Mouse (Mus musculus) liver, adult 2 months (tissue): ENCODE results near the gene Ubqln4. TPM values are rescaled to one million over a fixed set of nuclear protein-coding genes. Genes with fewer than 3 reads are reported as not detected.

Experiments
- DNase-seq: peaks from one replicate; pipeline ENCODE4 v3.0.0-alpha.2; 2011; ENCODE audit warnings: low read depth, low spot score; ENCODE audit errors: extremely low read depth
- H3K27ac ChIP-seq: fragments of 200-500 bp; replicated peaks from 2 replicates; pipeline ENCODE4 v1.5.1; 2012; ENCODE audit warnings: low read depth, mild to moderate bottlenecking, control low read depth, inconsistent platforms, low read length; ENCODE audit not compliant: insufficient read depth
- H3K27me3 ChIP-seq: fragments of 200-500 bp; 2 replicates; pipeline ENCODE4 v1.6.1; 2012; ENCODE audit warnings: mild to moderate bottlenecking, moderate library complexity, low read length, inconsistent platforms; ENCODE audit not compliant: control insufficient read depth, insufficient read depth
- H3K36me3 ChIP-seq: fragments of 200-500 bp; 2 replicates; pipeline ENCODE4 v1.6.1; 2012; ENCODE audit warnings: low read length, inconsistent platforms; ENCODE audit not compliant: control insufficient read depth, insufficient read depth
- H3K4me1 ChIP-seq: fragments of 200-500 bp; 2 replicates; pipeline ENCODE4 v1.6.1; 2011; ENCODE audit warnings: low read length; ENCODE audit not compliant: control insufficient read depth, insufficient read depth
- H3K4me3 ChIP-seq: fragments of 200-500 bp; 2 replicates; pipeline ENCODE4 v1.5.1; 2011; ENCODE audit warnings: low read depth, mild to moderate bottlenecking, control low read depth, low read length, moderate library complexity; ENCODE audit not compliant: insufficient read depth
- H3K79me2 ChIP-seq: fragments of 200-500 bp; 2 replicates; pipeline ENCODE4 v1.6.1; 2012; ENCODE audit warnings: inconsistent platforms, mild to moderate bottlenecking, low read length, moderate library complexity; ENCODE audit not compliant: control insufficient read depth, insufficient read depth
- H3K9ac ChIP-seq: fragments of 200-500 bp; 2 replicates; pipeline ENCODE4 v1.6.1; 2012; ENCODE audit warnings: low read depth, mild to moderate bottlenecking, control low read depth, inconsistent platforms, low read length
- CTCF ChIP-seq: fragments of 200-500 bp; IDR thresholded peaks from 2 replicates; pipeline ENCODE4 v1.5.1; 2011; ENCODE audit warnings: low read depth, low read length, control low read depth
- POLR2A ChIP-seq: fragments of 200-500 bp; IDR thresholded peaks from 2 replicates; pipeline ENCODE4 v1.6.1; 2011; ENCODE audit warnings: low read length, control low read depth; ENCODE audit not compliant: insufficient read depth; ENCODE audit errors: extremely low read depth
- WGBS: fragments of 180-500 bp; shearing (Covaris S2); methylation state at CpG from one replicate; pipeline ENCODE4 v1.1.7; 2018; 5-methylcytosine and 5-hydroxymethylcytosine counted together
- polyA plus RNA-seq: library from polyadenylated mRNA; depleted of rRNA; stranded (reverse); fragments of >200 nt; gene quantifications from 2 replicates; pipeline ENCODE4 v1.2.3, GENCODE M21; 2012
- total RNA-seq: library from RNA; depleted of rRNA; stranded (reverse); fragments of >200 nt; gene quantifications from 2 replicates; pipeline ENCODE4 v1.2.3, GENCODE M21; 2014

Gene Ubqln4
- total and polyA plus RNA-seq, 2 experiments, result 8.3 to 41.1 TPM

DNA sequence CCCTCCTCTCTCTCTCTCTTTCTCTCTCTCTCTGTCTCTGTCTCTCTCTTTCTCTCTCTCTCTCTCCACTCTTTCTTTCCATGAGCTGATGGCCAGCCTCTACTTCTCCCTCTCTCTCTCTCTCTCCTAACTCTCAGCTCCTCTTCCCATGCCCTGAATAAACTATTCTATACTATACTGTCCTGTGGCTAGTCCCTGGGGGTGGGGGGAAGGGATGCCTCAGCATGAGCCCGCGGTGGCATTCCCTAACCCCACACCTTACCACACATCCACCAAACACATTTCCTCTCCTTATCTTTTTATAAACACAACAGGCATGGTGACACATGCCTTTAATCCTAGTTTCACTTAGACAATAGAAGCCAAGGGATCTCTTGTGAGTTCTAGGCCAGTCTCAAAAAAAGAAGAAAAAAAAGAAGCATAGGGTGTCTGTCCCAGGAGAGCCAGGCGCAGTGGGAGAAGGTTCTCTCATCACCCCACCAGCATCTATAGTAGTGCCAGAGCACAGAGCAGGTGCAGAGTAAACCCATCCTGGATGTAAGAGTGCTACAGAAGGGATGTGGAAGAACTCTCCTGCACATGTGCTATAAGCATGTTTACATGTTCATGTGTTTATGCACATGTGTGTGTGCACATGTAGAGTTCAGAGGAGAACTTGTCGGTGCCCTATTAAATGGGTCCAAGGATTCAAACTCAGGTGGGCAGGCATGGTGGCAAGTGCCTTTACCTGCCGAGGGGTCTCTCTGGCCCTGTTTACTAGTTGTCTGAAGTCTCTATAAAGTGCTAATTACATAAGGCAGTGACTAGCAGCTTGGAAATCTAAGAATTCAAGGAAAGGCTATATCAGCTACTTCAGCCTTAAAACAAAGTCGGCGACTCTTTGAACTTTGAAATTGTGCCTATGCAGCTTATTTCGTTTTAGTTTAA is 25.2 kb downstream of the Ubqln4 start:
- H3K27ac ChIP-seq, result no peak overlapping the region
- no peaks in the 10 kb centered on the region for H3K79me2 ChIP-seq
- no peaks in the 10 kb centered on the region for H3K27me3 ChIP-seq
- WGBS, result 45% methylated on average over 8 of the region's 8 CpGs
- H3K9ac ChIP-seq, result no peak overlapping the region
- peaks cover 14% of the 10 kb centered on the region; the same call in 1 of the 2 replicates for H3K36me3 ChIP-seq
- no peaks in the 10 kb centered on the region for H3K4me1 ChIP-seq
- TF ChIP-seq CTCF (no peak), POLR2A (no peak)
- DNase-seq, result no peak
- H3K4me3 ChIP-seq, result no peak overlapping the region

DNA sequence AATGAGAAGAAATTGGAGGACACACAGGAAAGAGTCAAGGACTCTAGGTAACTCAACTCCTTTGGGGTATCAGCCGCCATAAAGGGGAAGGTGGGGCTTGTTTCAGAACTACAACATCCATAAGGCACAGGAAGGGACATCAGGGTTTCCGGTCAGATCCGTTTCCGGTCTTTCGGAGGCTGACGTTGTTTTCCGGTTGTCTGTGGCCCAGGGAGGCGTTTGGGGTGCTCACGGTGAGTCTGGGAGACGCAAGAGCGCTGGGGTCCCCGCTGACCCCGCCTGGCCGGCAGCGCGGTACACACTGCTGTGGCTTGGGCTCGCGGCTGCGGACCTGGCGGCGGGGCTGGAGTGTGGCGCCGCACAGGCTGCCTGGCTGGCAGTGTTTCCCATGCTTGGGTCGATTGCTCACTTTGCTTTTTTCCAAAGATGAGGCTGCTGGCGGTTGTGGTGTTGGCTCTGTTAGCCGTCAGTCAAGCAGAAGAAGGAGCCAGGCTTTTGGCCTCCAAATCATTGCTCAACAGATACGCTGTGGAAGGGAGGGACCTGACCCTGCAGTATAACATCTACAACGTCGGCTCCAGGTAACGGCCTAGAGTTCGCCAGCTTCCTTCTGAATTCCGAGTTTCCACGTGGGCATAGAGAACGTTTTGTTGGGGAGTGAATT is 26.0 kb downstream of the Ubqln4 start:
- WGBS, result under 1% methylated on average over 34 of the region's 34 CpGs
- peak; percentile 93 for DNase-seq

DNA sequence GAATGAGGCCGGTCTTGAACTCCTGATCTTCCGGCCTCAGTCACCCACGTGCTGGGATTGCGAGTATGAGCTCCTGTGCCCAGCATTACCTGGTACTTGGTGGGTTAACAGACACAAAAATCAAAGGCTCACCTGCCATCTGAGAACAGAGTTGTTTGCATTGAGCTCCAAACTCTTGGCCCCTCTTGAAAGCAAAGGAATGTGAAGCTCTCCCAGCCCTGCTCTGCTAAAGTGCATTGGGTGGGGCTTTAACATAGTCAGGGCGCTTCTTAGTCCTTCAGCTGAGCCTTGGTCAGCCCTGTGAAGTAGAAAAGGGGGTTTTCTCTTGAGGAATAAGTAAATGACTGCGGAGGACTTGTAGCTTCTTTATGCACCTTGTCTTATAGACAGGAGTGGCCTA is 32.2 kb downstream of the Ubqln4 start:
- Histone ChIP-seq H3K36me3 (peaks cover 36% of the 10 kb centered on the region), H3K27ac (no peak overlapping the region)

More for the DNA sequence above, 26.0 kb downstream of the Ubqln4 start:
- H3K36me3 ChIP-seq, result peaks cover 14% of the 10 kb centered on the region; the same call in 1 of the 2 replicates
- peak overlapping the region; percentile 84 for H3K27ac ChIP-seq
- no peak for TF ChIP-seq CTCF
- TF ChIP-seq POLR2A, result peak; percentile 58; the same call in 1 of the 2 replicates
- H3K4me3 ChIP-seq, result peak overlapping the region; percentile 85
- H3K9ac ChIP-seq, result peak overlapping the region; percentile 92
- no peaks in the 10 kb centered on the region for H3K4me1 ChIP-seq
- H3K27me3 ChIP-seq, result no peaks in the 10 kb centered on the region
- H3K79me2 ChIP-seq, result no peaks in the 10 kb centered on the region

DNA sequence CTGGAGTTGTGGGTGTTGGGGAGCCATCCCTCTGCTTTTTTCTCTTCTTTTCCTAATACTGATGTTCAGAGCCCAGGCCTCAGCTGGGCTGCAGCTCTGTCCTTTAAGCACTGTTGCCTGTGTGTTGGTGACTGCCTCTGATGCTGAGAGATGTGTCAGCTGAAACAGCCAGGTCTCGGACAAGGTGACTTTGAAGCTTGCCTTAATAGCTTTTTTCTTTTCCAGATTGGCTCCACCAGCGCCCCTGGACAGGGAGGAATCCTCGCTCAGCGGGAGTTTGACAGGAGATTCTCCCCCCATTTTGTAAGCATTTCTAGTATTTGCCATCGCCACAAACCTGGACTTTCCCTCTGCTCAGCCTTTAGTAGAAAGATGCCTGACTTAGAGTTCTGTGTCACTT is 33.1 kb downstream of the Ubqln4 start:
- Histone ChIP-seq H3K9ac (no peak overlapping the region), H3K4me3 (no peak overlapping the region), H3K36me3 (peaks cover 33% of the 10 kb centered on the region), H3K27me3 (no peaks in the 10 kb centered on the region), H3K4me1 (peaks cover 5% of the 10 kb centered on the region), H3K27ac (no peak overlapping the region), H3K79me2 (no peaks in the 10 kb centered on the region)
- TF ChIP-seq CTCF, result no peak
- no peak for TF ChIP-seq POLR2A
- no peak for DNase-seq
- WGBS, result 96% methylated on average over 5 of the region's 5 CpGs

More for the DNA sequence above, 32.2 kb downstream of the Ubqln4 start:
- TF ChIP-seq POLR2A, result no peak
- TF ChIP-seq CTCF, result no peak
- H3K4me1 ChIP-seq, result peaks cover under 1% of the 10 kb centered on the region; the same call in 1 of the 2 replicates
- 91% methylated on average over 6 of the region's 6 CpGs for WGBS
- no peaks in the 10 kb centered on the region for H3K27me3 ChIP-seq
- no peak for DNase-seq
- H3K4me3 ChIP-seq, result no peak overlapping the region
- H3K9ac ChIP-seq, result no peak overlapping the region
- H3K79me2 ChIP-seq, result no peaks in the 10 kb centered on the region

DNA sequence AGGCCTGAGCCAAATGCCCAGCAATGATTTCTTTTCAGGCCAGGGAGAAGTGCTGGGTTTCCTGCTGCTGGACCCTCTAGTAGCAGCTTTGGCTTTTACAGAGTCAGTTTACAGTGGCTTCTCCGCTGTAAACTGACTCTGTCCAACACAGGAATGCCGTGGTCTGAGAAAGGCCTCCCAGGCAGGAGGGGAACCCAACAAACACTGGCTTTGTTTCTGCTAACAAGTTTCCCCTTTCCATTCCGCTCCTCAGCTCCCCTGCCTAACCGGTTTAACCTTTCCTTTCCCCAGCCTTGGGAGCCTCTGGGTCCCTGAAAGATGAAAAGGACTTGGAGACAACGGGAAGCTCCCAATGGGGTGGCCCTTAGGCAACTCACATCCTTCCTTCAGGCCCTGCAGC is 36.7 kb downstream of the Ubqln4 start:
- no peak for TF ChIP-seq POLR2A
- no peak for TF ChIP-seq CTCF
- peaks cover 22% of the 10 kb centered on the region for H3K36me3 ChIP-seq
- WGBS, result 67% methylated on average over 5 of the region's 5 CpGs

DNA sequence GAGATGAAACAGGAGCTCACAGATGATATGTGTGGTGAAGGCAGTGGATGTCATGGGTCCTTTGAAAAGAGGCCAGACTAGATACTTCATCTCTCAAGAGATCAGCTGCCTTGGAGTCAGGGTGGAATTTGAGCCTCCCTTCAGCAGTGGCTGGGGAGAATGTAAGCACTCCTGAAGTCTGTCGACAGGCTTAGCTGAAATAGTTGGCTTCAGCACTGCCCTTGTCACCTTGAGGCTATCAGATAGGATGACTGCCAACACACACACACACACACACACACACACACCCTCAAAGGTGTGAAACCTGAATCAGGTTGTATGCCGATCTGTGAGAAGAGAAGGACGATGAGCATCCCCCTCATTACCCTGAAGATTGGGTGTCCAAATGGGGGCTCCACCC is 37.5 kb downstream of the Ubqln4 start:
- Histone ChIP-seq H3K4me1 (peaks cover 12% of the 10 kb centered on the region), H3K27me3 (no peaks in the 10 kb centered on the region), H3K4me3 (no peak overlapping the region), H3K27ac (no peak overlapping the region), H3K9ac (no peak overlapping the region), H3K79me2 (no peaks in the 10 kb centered on the region), H3K36me3 (peaks cover 19% of the 10 kb centered on the region)
- WGBS, result 28% methylated on average over 3 of the region's 3 CpGs
- peak; percentile 60 for DNase-seq
- no peak for TF ChIP-seq CTCF
- no peak for TF ChIP-seq POLR2A

More for the DNA sequence above, 36.7 kb downstream of the Ubqln4 start:
- Histone ChIP-seq H3K9ac (no peak overlapping the region), H3K4me1 (peaks cover 12% of the 10 kb centered on the region), H3K27me3 (no peaks in the 10 kb centered on the region), H3K4me3 (no peak overlapping the region), H3K79me2 (no peaks in the 10 kb centered on the region), H3K27ac (no peak overlapping the region)
- no peak for DNase-seq
